Mouse (Mus musculus) brain, adult 10 weeks (tissue): ENCODE results near the gene Atxn2l. TPM values are rescaled to one million over a fixed set of nuclear protein-coding genes. Genes with fewer than 3 reads are reported as not detected.

ENCODE experiments used
- polyA plus RNA-seq: library from polyadenylated mRNA; stranded (reverse); fragments of 350-450 nt; fragmentation: Illumina TruSeq; extraction: RNeasy Lipid Tissue Mini Kit (QIAGEN cat#74804); gene quantifications from one replicate; pipeline ENCODE4 v1.2.3, GENCODE M21; 2015; ENCODE audit warnings: low read depth, low replicate concordance

The Atxn2l gene
- 90.7 TPM for polyA plus RNA-seq

GRCm38 (mm10) chr7:126503273-126503878 lies at the start of gene Atxn2l:
Gene Atxn2l (minus strand): TSS chr7:126503437.

GRCm38 (mm10) chr7:126487052-126487483 lies 16.2 kb downstream of the Atxn2l start, which contains the start of gene Tufm:
Gene Tufm (plus strand): TSS chr7:126487361.

GRCm38 (mm10) chr7:126474993-126475581 lies 28.1 kb downstream of the Atxn2l start, which contains the start of gene Sh2b1:
Gene Sh2b1 (minus strand): TSS chr7:126475424.

GRCm38 (mm10) chr7:126463004-126463403 lies 40.2 kb downstream of the Atxn2l start, which contains the start of gene Atp2a1:
Gene Atp2a1 (minus strand): TSS chr7:126463108.

Other genes starting within 250 kb of the Atxn2l start
- 46.9 TPM for gene Sbk1, start 230.8 kb downstream of the Atxn2l start, polyA plus RNA-seq
- 1.1 TPM for gene Lat, start 133.9 kb downstream of the Atxn2l start, polyA plus RNA-seq
- gene Spns1, start 126.0 kb downstream of the Atxn2l start, polyA plus RNA-seq: 62.2 TPM
- gene Nfatc2ip, start 106.7 kb downstream of the Atxn2l start, polyA plus RNA-seq: 4.5 TPM
- gene Cd19, start 88.5 kb downstream of the Atxn2l start, polyA plus RNA-seq: not detected
- gene Rabep2, start 74.7 kb downstream of the Atxn2l start, polyA plus RNA-seq: 11.4 TPM
- 3.4 TPM for gene Atp2a1, start 40.3 kb downstream of the Atxn2l start, polyA plus RNA-seq
- gene Sh2b1, start 28.0 kb downstream of the Atxn2l start, polyA plus RNA-seq: 59.1 TPM
- 89.6 TPM for gene Tufm, start 16.1 kb downstream of the Atxn2l start, polyA plus RNA-seq
- 135 TPM for gene Eif3c, start 63.0 kb upstream of the Atxn2l start, polyA plus RNA-seq
- 0.80 TPM for gene Apobr, start 81.5 kb upstream of the Atxn2l start, polyA plus RNA-seq
- gene Cln3, start 82.4 kb upstream of the Atxn2l start, polyA plus RNA-seq: 21.6 TPM
- gene Il27, start 91.5 kb upstream of the Atxn2l start, polyA plus RNA-seq: not detected
- 19.3 TPM for gene Nupr1, start 127.4 kb upstream of the Atxn2l start, polyA plus RNA-seq
- gene Sgf29, start 145.9 kb upstream of the Atxn2l start, polyA plus RNA-seq: 22.6 TPM
- 21.5 TPM for gene Sult1a1, start 173.0 kb upstream of the Atxn2l start, polyA plus RNA-seq
- 64.2 TPM for gene Bola2, start 192.0 kb upstream of the Atxn2l start, polyA plus RNA-seq
- 14.6 TPM for gene Slx1b, start 192.3 kb upstream of the Atxn2l start, polyA plus RNA-seq
- 136 TPM for gene Coro1a, start 204.3 kb upstream of the Atxn2l start, polyA plus RNA-seq